Comparison of ENCODE assay signal across 36 mouse cellular contexts in the genomic region with DNA sequence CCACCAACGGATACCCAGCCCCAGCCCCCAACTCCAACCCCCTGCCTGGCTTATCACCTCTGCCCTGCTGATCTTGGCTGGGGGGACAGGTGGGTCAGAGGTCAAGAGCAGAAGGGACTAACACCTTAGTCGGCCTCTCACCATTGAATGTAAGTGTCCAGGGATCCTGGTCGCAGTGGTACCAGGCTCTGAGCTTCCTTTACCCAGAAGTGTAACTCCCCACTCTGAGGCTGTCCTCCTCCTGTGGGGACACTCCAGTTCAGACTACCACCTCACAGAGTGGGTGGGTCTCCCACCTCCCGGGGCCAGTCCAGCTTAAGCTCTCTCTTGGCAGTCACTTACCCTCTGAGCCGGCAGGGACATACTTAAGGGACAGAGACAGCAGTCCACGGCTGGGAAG. TPM values are rescaled to one million over a fixed set of nuclear protein-coding genes. Genes with fewer than 3 reads are reported as not detected.
"Had no signal": no experiment of that assay in that cellular context is flagged by ENCODE, and none has a peak within 500 bp of the region (broad histone marks: within the 10 kb centered on the region; RNA-seq: fewer than 3 reads in every experiment).

No protein-coding gene starts in this region.

- H3K36me3 ChIP-seq: limb, embryonic 10.5 days; limb, embryonic 12.5 days; limb, embryonic 13.5 days; limb, embryonic 15.5 days; liver, embryonic 12.5 days; liver, embryonic 13.5 days; liver, embryonic 15.5 days; lung, embryonic 15.5 days; midbrain, embryonic 10.5 days; midbrain, embryonic 12.5 days; midbrain, embryonic 15.5 days; neural tube, embryonic 12.5 days had no signal

- H3K4me3 ChIP-seq: limb, embryonic 10.5 days; limb, embryonic 12.5 days; limb, embryonic 13.5 days; limb, embryonic 15.5 days; liver, embryonic 12.5 days; liver, embryonic 13.5 days; liver, embryonic 15.5 days; lung, embryonic 15.5 days; megakaryocyte, embryonic 14.5 days; midbrain, embryonic 10.5 days; midbrain, embryonic 12.5 days; midbrain, embryonic 15.5 days; myocyte; neural tube, embryonic 12.5 days had no signal

- H3K4me2 ChIP-seq: limb, embryonic 12.5 days; limb, embryonic 13.5 days; limb, embryonic 15.5 days; liver, embryonic 11.5 days; liver, embryonic 12.5 days; liver, embryonic 13.5 days; liver, embryonic 15.5 days; lung, embryonic 14.5 days; lung, embryonic 15.5 days; midbrain, embryonic 12.5 days; midbrain, embryonic 15.5 days; neural tube, embryonic 12.5 days had no signal

- H3K9ac ChIP-seq: limb, embryonic 12.5 days; limb, embryonic 13.5 days; limb, embryonic 15.5 days; liver, embryonic 12.5 days; liver, embryonic 13.5 days; liver, embryonic 14.5 days; liver, embryonic 15.5 days; liver, postnatal 0 days; lung, embryonic 14.5 days; lung, embryonic 15.5 days; midbrain, embryonic 12.5 days; midbrain, embryonic 15.5 days; neural tube, embryonic 12.5 days had no signal

- H3K9me3 ChIP-seq: limb, embryonic 10.5 days; limb, embryonic 12.5 days; limb, embryonic 13.5 days; limb, embryonic 15.5 days; liver, embryonic 12.5 days; liver, embryonic 13.5 days; liver, embryonic 15.5 days; lung, embryonic 15.5 days; megakaryocyte, embryonic 14.5 days; midbrain, embryonic 10.5 days; midbrain, embryonic 12.5 days; midbrain, embryonic 15.5 days; neural tube, embryonic 12.5 days had no signal

- H3K27ac ChIP-seq: limb, embryonic 10.5 days; limb, embryonic 12.5 days; limb, embryonic 13.5 days; limb, embryonic 15.5 days; liver, embryonic 12.5 days; liver, embryonic 13.5 days; liver, embryonic 14.5 days; liver, embryonic 15.5 days; lung, embryonic 15.5 days; macrophage; midbrain, embryonic 10.5 days; midbrain, embryonic 12.5 days; midbrain, embryonic 15.5 days; neural tube, embryonic 12.5 days had no signal

- ATAC-seq: liver, embryonic 12.5 days; liver, postnatal 0 days; lung, postnatal 0 days; midbrain, embryonic 15.5 days; midbrain, embryonic 16.5 days had no signal

- DNase-seq: left cerebral cortex, postnatal 4 days; liver; liver, embryonic 13.5 days; liver, postnatal 0 days; lung, adult 18-20 months; lung, adult 2 months; lung, embryonic 14.5 days; lung, postnatal 10 days; lung, postnatal 14 days; lung, postnatal 36 days; lung, postnatal 4 days; midbrain, embryonic 14.5 days had no signal

RNA-seq across cellular contexts. Expression of a gene that starts 7.5 kb away (rescaled TPM):
- polyA plus RNA-seq: macrophage had no signal

RNA-seq across cellular contexts. Expression of a gene that starts 43.1 kb away (rescaled TPM):
- total RNA-seq: liver, adult 2 months; megakaryocyte, adult 5-6 weeks; megakaryocyte-erythroid progenitor cell, adult 5-6 weeks; monocyte, adult 5-6 weeks had no signal
- polyA plus RNA-seq: limb, embryonic 15.5 days; liver, adult 2 months; liver, embryonic 11.5 days; liver, embryonic 12.5 days; liver, embryonic 13.5 days; liver, embryonic 14.5 days; liver, embryonic 15.5 days; liver, embryonic 16.5 days; liver, postnatal 0 days; lung, embryonic 14.5 days; lung, postnatal 0 days; macrophage had no signal

RNA-seq across cellular contexts. Expression of a gene that starts 43.5 kb away (rescaled TPM):
- total RNA-seq: liver, adult 2 months; megakaryocyte progenitor cell, adult 5-6 weeks; megakaryocyte, adult 5-6 weeks; megakaryocyte-erythroid progenitor cell, adult 5-6 weeks; monocyte, adult 5-6 weeks had no signal
- polyA plus RNA-seq: liver, adult 2 months; liver, embryonic 15.5 days; macrophage had no signal
